Mouse (Mus musculus) layer of hippocampus, postnatal 10 days (tissue): ENCODE results near the gene Nln. TPM values are rescaled to one million over a fixed set of nuclear protein-coding genes. Genes with fewer than 3 reads are reported as not detected.

Experiments
- DNase-seq, 2 experiments: peaks; one replicate each; pipeline ENCODE4 v3.0.0; 2021; ENCODE audit warnings: low spot score in 2 of 2
- total RNA-seq, 2 experiments: library from RNA; stranded (reverse); gene quantifications; 2 replicates each; pipeline ENCODE4 v1.2.3; 2021

The Nln gene
- total RNA-seq, 2 experiments from 2014 or later = 43.4 to 50.8 TPM

GRCm38 (mm10) chr13:104018466-104019076, 90.8 kb downstream of the Nln start:
- DNase-seq = no peak

- no peak for DNase-seq
Observed at GRCm38 (mm10) chr13:104015246-104016105, 93.9 kb downstream of the Nln start.

GRCm38 (mm10) chr13:104014038-104014437, 95.4 kb downstream of the Nln start:
- DNase-seq = no peak

- no peak for DNase-seq
Observed at GRCm38 (mm10) chr13:104013380-104013779, 96.0 kb downstream of the Nln start.

- no peak for DNase-seq
Observed at GRCm38 (mm10) chr13:104012214-104012833, 97.1 kb downstream of the Nln start.

GRCm38 (mm10) chr13:104011289-104011688, 98.1 kb downstream of the Nln start:
- no peak for DNase-seq

- DNase-seq = no peak
Observed at GRCm38 (mm10) chr13:104005231-104005845, 104.1 kb downstream of the Nln start.

GRCm38 (mm10) chr13:103994085-103994455, 115.3 kb downstream of the Nln start:
- DNase-seq = no peak

- no peak for DNase-seq
Observed at GRCm38 (mm10) chr13:103993142-103994084, 116.0 kb downstream of the Nln start.

GRCm38 (mm10) chr13:103986660-103987059, 122.8 kb downstream of the Nln start:
- DNase-seq = no peak

- no peak for DNase-seq
Observed at GRCm38 (mm10) chr13:103985510-103986278, 123.7 kb downstream of the Nln start.

- DNase-seq = no peak
Observed at GRCm38 (mm10) chr13:103982376-103982775, 127.0 kb downstream of the Nln start.

- DNase-seq = no peak
Observed at GRCm38 (mm10) chr13:103980414-103980813, 129.0 kb downstream of the Nln start.

GRCm38 (mm10) chr13:103978286-103978866, 131.0 kb downstream of the Nln start:
- DNase-seq = no peak

- DNase-seq = no peak
Observed at GRCm38 (mm10) chr13:103977844-103978243, 131.6 kb downstream of the Nln start.

- no peak for DNase-seq
Observed at GRCm38 (mm10) chr13:103976181-103976724, 133.2 kb downstream of the Nln start.

- DNase-seq = no peak
Observed at GRCm38 (mm10) chr13:103975101-103975500, 134.3 kb downstream of the Nln start.

GRCm38 (mm10) chr13:103973977-103974376, 135.4 kb downstream of the Nln start:
- no peak for DNase-seq
